Mouse (Mus musculus) CD4-positive helper T cell, adult 2 months (primary cell): ENCODE data around the gene Cd36.
"Not testable (repeated sequence)": the region's sequence is repeated elsewhere in the genome, so short reads cannot be mapped to it uniquely, and the experiment has no call there.

Experiments
- DNase-seq: peaks from one replicate; pipeline ENCODE4 v3.0.0-alpha.2; 2012; ENCODE audit warnings: low read depth, missing footprints, low spot score

The Cd36 gene

DNA sequence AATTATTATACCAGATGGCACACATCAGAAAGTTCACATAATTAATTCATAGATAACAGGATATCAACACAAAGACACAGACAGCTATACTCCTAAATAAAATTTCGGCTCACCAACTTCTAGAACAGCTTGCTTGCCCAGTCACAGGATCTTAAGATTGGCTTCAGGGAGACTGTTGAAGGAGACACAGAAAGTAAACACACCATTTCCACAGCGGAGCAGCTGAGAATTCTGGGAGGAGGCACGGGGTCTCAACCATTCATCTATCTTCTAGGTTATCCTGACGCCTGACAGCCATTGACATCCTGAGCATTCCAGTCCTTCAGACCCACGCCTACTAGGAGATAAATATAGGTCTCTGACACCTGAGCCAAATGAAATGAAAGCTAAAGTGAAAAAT is at the start of gene Cd36:
TSS of gene Cd36 (minus strand) at position 204 of the 400 bp plus-strand sequence.
- DNase-seq: no peak

DNA sequence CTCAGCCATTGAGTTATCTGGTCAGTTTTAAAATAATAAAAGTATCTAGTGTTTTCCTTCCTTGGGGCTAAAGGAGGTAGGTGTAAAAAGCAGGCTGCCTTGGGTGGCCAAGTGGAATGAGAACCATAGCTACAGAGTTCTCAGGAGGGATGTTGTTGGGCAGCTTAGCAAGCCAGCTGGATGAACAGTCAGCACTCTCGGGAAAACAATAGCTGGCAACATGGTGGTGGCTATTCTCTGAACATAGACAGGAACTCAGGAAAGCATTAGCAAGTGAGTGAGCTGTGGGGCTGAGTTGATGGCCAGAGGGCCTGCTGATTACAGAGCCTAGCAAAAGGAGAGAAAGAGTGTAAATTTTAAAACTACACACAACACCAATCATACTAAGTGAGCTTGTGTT is 45.9 kb upstream of the Cd36 start:
- no peak for DNase-seq

- DNase-seq: not testable (repeated sequence)
These were observed 43.0 kb upstream of the Cd36 start for GRCm38 (mm10) chr5:17931588-17931987.

- DNase-seq: no peak
These were observed 40.5 kb upstream of the Cd36 start for GRCm38 (mm10) chr5:17929006-17929567.

GRCm38 (mm10) chr5:17928471-17928870 is 39.9 kb upstream of the Cd36 start:
- DNase-seq: no peak

GRCm38 (mm10) chr5:17924085-17924518 is 35.5 kb upstream of the Cd36 start:
- no peak for DNase-seq

DNA sequence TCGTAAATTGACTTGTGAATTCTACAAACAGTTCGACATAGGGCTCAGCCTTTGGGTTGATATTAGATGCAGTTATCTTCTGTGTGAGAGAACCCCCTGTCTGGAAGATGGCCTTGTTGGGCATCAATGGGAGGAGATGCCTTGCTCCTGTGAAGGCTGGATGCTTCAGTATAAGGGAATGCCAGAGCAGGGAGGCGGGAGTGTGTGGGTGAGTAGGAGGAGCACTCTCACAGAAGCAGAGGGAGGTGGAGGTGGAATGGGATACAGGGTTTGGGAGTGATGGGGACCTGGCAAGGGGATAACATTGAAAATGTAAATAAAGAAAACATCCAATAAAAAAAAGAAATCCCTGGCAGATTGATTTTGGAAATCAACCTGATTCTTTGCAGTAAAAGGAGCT is 35.0 kb upstream of the Cd36 start:
- no peak for DNase-seq

GRCm38 (mm10) chr5:17918966-17919365 is 30.4 kb upstream of the Cd36 start:
- DNase-seq: no peak

GRCm38 (mm10) chr5:17904766-17905165 is 16.2 kb upstream of the Cd36 start:
- DNase-seq: no peak

- DNase-seq: no peak
These were observed 10.3 kb upstream of the Cd36 start for GRCm38 (mm10) chr5:17898948-17899347.

DNA sequence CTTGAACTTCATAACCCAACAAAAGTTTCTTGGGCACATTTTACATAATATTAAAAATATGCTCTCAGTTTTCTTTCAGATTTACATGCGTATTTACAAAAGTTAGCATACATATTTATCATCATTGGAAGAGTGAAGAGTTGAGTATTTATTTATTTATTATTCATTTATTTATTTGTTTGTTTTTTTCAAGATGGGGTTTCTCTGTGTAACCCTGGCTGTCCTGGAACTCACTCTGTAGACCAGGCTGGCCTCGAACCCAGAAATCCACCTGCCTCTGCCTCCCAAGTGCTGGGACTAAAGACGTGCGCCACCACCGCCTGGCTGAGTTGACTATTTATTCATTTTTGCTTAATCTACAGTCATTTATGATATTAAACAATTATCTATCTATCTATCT is 9.0 kb upstream of the Cd36 start:
- DNase-seq: not testable (repeated sequence)

DNA sequence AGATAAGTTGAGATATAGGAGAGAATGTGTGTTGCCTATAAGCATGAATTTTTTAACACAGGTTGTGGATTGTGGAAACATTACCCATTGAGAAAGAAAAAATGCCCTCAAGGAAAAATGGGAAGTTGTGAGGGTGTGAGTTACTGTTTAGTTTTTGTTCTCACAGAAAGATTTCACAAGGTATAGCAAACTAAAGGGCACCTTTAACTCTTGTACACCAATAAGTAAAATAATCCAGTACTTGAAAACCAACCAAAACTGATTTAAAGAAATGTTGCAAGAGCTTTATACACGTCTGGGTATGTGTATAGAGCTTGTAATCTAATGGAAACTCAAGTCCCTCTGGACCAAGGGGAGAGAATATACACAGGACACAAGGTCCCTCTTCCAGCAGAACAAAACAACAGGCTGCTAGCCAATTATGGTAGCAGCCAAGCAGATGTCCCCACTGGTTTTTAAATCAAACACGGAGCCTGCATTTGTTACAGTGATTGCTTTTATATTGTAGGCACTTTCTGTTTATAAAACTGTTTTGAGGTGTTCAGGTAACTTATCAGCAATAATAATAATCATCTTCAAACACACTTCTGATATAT is 5.1 kb upstream of the Cd36 start:
- DNase-seq: no peak

DNA sequence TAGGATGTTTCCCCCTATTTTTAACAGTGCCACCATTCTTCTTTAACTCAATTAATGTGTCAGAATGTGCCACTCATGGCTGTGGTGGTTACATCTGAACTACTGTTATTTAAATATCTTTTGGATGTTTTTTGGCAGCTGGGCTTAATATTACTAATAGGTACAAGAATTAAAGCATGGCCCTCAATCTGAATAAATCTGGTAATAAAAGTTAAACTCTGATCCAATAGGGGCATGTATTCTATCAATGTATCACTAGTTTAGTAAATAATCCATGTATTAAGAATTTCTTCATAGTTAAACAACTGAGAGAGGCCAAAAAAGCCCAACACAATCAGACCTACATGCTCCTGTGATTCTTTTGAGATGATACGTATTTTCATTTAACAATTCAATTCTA is 690 bp upstream of the Cd36 start:
- DNase-seq: no peak

DNA sequence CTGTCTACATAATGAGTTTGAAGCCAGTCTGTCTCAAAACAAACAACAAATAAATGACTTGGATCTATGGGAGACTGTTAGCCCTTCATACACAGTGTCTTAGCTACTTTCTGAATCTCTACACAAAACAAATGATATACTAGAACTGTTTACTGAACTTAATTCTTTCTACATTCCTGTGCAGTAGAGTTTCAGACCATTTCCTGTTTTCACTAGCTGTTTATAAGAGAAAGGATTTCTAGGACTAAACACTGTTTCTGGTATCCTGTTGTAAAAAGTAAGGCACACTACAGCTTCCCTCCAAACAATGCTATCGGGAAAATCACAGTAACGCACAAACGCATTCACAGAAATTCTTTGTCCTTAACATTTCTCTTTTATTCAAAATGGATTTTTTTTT is 2.2 kb downstream of the Cd36 start:
- DNase-seq: no peak

DNA sequence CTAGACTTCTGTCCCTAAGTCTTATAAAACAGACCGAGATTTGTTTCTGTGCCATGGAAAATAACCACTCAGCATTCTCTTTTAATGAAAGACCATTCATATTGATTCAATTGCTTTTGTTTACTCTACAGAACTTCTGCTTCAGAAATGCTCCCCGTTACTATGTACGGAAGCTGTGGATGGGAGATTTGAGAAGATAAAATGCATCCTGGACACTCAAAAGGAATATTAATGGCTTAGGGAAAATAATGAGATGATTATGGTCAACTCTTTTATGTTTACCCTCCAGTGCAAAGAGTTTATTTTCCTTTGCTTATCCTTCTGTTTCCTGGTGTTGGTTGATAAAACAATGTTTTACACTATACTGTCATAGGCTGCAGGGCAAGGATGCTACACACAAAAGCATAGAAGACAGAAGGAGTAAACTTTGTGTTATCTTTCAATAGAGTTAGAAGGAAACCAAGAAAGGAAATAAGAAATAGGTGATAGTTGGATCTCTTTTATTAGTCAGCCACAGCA is 5.2 kb downstream of the Cd36 start:
- DNase-seq: no peak

- DNase-seq: no peak
These were observed 7.1 kb downstream of the Cd36 start for GRCm38 (mm10) chr5:17881542-17881896.

DNA sequence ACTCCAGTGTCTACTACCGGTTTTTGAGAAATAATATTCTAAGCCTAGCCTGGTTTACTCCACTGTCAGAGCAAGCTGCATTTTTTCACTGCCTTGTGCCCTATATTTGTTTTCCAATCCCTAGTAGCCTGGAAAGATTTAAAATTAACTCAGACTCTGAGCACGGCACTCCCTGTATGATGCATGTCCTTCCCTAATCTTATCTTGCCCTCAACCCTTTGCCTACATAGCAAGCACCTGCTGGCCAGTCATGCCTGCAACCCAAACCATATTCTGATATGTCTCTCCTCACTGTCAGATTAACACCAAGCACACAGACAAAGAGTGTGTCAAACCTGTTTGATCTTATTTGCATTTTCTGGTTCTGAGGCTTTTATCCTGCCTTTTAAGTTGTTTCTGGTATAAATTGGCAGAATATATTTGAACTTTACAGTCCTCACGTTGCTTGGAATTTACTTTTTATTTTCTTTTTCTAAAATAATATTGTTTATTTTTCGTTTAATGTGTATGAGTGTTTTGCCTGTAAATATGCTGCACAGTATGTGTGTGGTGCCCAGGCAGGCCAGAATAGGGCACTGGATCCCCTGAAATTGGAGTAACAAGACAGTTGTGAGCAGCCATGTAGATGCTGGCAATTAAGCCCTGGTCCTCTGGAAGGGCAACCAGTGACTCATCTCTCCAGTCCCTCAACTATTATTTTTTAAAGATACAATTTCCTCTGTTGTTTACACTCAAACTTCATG is 7.6 kb downstream of the Cd36 start:
- DNase-seq: no peak

DNA sequence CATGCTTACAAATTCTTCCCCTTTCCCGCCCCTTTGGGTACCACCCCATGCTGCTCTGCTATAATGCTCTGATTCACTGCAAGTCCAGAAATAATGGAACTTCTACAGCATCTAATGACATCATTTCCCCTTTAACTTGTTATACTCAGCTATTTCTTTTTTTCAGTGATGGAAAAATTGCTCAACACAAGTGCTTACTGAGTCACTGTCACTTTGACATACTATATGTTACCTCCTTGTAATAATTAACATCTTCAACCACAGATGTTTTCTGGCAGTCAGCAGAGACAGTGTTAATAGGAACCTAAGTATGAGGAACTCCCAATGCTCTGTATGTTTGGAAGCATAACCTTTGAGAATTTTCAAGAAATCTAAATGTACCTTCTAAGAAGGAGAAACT is 8.7 kb downstream of the Cd36 start:
- no peak for DNase-seq

GRCm38 (mm10) chr5:17877044-17877443 is 11.6 kb downstream of the Cd36 start:
- no peak for DNase-seq

DNA sequence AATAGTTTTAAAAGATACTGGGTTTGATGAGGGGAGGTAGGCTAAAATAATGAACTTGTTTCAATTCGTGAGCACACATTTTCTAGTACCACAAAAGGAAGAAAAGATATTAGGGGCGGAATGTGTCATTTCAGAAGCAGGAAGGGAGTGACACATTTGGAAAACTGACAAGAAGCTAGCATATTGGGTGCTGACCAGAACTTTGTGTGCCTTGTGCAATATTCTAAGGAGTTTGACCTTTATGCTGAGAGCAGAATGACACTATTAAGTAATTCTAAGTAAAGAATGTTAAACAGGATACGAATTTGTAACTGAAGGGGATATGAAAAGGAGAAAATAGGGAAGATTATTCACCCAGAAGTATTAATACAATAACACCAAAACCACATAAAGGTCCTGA is 12.0 kb downstream of the Cd36 start:
- DNase-seq: no peak

DNA sequence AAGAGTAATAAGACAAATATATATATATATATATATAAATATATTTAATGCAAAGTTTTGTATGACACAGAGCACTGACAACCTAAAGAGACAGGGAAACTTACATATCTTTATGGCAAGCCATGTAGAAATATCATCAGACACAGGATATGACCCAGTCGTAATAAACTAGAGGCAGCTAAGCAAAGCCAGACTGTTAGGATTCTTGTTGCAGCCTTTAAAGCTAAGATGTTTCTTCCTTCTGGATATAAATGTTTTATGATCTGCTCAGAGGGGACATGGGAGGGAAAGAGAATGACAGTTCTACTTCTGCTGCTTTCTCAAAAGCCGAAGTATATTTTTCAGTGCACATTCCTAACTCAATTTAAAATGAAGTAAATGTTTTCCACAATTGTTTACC is 14.3 kb downstream of the Cd36 start:
- no peak for DNase-seq

DNA sequence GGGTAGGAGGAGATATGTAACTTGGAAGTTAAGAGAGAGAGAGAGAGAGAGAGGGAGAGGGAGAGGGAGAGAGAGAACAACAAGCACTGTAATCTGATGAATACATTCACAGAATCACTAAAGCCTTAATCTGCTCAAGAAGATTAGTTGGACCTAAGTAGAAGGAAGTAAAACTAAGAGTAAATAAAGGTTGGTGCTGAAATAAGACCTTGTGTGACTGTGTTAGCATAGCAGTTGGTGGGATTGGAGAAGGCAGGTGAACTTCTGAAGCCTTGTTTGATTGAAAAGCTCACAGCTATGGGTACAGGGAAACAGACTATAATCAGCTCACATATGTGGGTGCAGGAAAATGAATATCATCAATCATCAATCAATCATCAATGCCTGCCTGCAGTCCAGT is 23.2 kb downstream of the Cd36 start:
- no peak for DNase-seq

DNA sequence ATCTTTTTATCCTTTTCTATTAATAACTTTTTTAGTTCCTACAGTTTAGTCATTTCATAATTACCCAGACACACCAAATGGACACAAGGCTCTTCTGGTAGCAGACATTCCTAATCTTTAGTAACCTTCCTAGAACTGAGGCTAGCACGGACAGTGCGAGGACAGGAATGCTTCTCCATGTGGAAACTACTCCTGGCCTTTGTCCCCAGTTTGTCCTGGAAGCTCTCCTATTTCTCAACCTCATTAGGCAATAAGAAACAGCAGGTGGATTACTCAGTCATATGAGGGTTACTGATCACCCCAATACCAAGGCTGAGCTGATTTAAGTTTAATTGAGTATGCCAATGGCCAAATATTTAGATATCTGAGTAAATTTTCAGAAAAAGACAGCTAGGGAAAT is 25.5 kb downstream of the Cd36 start:
- DNase-seq: no peak
